Mouse (Mus musculus): ENCODE results near the gene Tekt3.

DNA sequence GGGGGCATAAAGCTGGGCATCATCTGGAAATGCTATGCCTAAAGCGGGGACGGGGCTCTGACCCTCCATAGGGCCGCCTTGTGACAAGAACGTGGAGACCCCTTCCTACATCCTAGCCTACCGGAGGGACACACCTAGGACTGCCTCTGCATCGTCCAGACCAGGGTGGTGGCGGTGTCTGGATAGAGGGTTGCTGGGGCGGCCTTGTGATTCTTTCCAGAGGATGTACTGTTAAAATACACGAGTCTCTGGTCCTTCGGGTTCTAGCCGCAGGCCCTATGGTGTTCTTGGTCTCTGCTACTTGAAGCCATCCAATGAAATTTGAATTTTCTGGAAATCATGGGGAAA, 70.2 kb downstream of the Tekt3 start:
- TF ChIP-seq CTCF (IDR thresholded peaks at IDR 0.05; ENCODE audit: borderline replicate concordance, insufficient read depth, low read length), result no peak
- TF ChIP-seq POLR2A (IDR thresholded peaks at IDR 0.05; ENCODE audit: low read depth, low read length), result no peak

Data from embryonic fibroblast, embryonic 13.5 days (primary cell).